Mouse (Mus musculus) testis, adult 2 months (tissue): ENCODE measurements around the gene Gm13289. TPM values are rescaled to one million over a fixed set of nuclear protein-coding genes. Genes with fewer than 3 reads are reported as not detected.
A peak's percentile ranks its signal among the peaks of the same experiment; 100 is the strongest.
"Not testable (repeated sequence)": the region's sequence is repeated elsewhere in the genome, so short reads cannot be mapped to it uniquely, and the experiment has no call there.

Source experiments
- H3K27ac ChIP-seq: fragments of 200-500 bp; 2 replicates; pipeline ENCODE4 v1.5.1; 2012; ENCODE audit warnings: low read depth, low read length; ENCODE audit not compliant: control insufficient read depth, insufficient read depth
- H3K27me3 ChIP-seq: fragments of 200-500 bp; 2 replicates; pipeline ENCODE4 v1.6.1; 2012; ENCODE audit warnings: mild to moderate bottlenecking, low read length, moderate library complexity; ENCODE audit not compliant: control insufficient read depth, insufficient read depth
- H3K36me3 ChIP-seq: fragments of 200-500 bp; 2 replicates; pipeline ENCODE4 v1.6.1; 2012; ENCODE audit warnings: mild to moderate bottlenecking, low read length; ENCODE audit not compliant: control insufficient read depth, insufficient read depth
- H3K4me1 ChIP-seq: fragments of 200-500 bp; 2 replicates; pipeline ENCODE4 v1.6.1; 2012; ENCODE audit warnings: low read length; ENCODE audit not compliant: control insufficient read depth, insufficient read depth
- H3K4me3 ChIP-seq: fragments of 200-500 bp; 2 replicates; pipeline ENCODE4 v1.5.1; 2012; ENCODE audit warnings: low read depth, mild to moderate bottlenecking, low read length, moderate library complexity, mixed read lengths; ENCODE audit not compliant: control insufficient read depth
- CTCF ChIP-seq: fragments of 200-500 bp; IDR thresholded peaks from 2 replicates; pipeline ENCODE4 v1.5.1; 2012; ENCODE audit warnings: low read depth, mild to moderate bottlenecking, inconsistent platforms, low read length, moderate library complexity; ENCODE audit not compliant: control insufficient read depth, insufficient read depth, insufficient replicate concordance
- POLR2A ChIP-seq: fragments of 200-500 bp; IDR thresholded peaks from 2 replicates; pipeline ENCODE4 v1.6.1; 2012; ENCODE audit warnings: low read depth, mild to moderate bottlenecking, inconsistent platforms, low read length, moderate library complexity; ENCODE audit not compliant: control insufficient read depth
- polyA plus RNA-seq: library from polyadenylated mRNA; depleted of rRNA; stranded (reverse); fragments of >200 nt; gene quantifications from 2 replicates; pipeline ENCODE4 v1.2.3, GENCODE M21; 2012

Gene Gm13289
- polyA plus RNA-seq, 1 experiment = not detected

GRCm38 (mm10) chr4:88749926-88750325, 26.8 kb upstream of the Gm13289 start:
- TF ChIP-seq POLR2A (no peak), CTCF (no peak)
- Histone ChIP-seq H3K27me3 (no peaks in the 10 kb centered on the region), H3K36me3 (no peaks in the 10 kb centered on the region), H3K4me3 (no peak overlapping the region), H3K27ac (no peak overlapping the region), H3K4me1 (no peaks in the 10 kb centered on the region)

- not testable (repeated sequence) for H3K27ac ChIP-seq, H3K27me3 ChIP-seq, H3K36me3 ChIP-seq, H3K4me3 ChIP-seq, H3K4me1 ChIP-seq
Measured at GRCm38 (mm10) chr4:88754818-88755340, 21.8 kb upstream of the Gm13289 start, which contains the start of gene Gm13271. Gene Gm13271, plus strand, starts transcription at chr4:88754868.

GRCm38 (mm10) chr4:88756581-88757513, 19.9 kb upstream of the Gm13289 start:
- H3K4me3 ChIP-seq = peak overlapping the region; percentile 52

GRCm38 (mm10) chr4:88757628-88758031, 19.1 kb upstream of the Gm13289 start:
- peak; percentile 59; the same call in 1 of the 2 replicates for TF ChIP-seq CTCF
- peak; percentile 27; the same call in 1 of the 2 replicates for TF ChIP-seq POLR2A
- H3K27me3 ChIP-seq, H3K36me3 ChIP-seq, H3K4me1 ChIP-seq, H3K27ac ChIP-seq: not testable (repeated sequence)
- peak overlapping the region; percentile 52 for H3K4me3 ChIP-seq

More at GRCm38 (mm10) chr4:88756581-88757513, 19.9 kb upstream of the Gm13289 start:
- not testable (repeated sequence) for H3K27me3 ChIP-seq, H3K36me3 ChIP-seq, H3K4me1 ChIP-seq
- H3K27ac ChIP-seq = peak overlapping the region; percentile 2; the same call in 1 of the 2 replicates

GRCm38 (mm10) chr4:88758751-88759150, 18.0 kb upstream of the Gm13289 start:
- not testable (repeated sequence) for H3K4me1 ChIP-seq, H3K27me3 ChIP-seq, H3K27ac ChIP-seq, H3K36me3 ChIP-seq, H3K4me3 ChIP-seq

- not testable (repeated sequence) for H3K4me3 ChIP-seq, H3K27ac ChIP-seq, H3K4me1 ChIP-seq, H3K27me3 ChIP-seq, H3K36me3 ChIP-seq
Measured at GRCm38 (mm10) chr4:88759610-88760268, 17.0 kb upstream of the Gm13289 start, which contains the start of gene Gm13283. Gene Gm13283, plus strand, starts transcription at chr4:88760119.

- not testable (repeated sequence) for H3K27ac ChIP-seq, H3K36me3 ChIP-seq, H3K4me1 ChIP-seq, H3K27me3 ChIP-seq, H3K4me3 ChIP-seq
Measured at GRCm38 (mm10) chr4:88760431-88760830, 16.3 kb upstream of the Gm13289 start.

GRCm38 (mm10) chr4:88761776-88762175, 14.9 kb upstream of the Gm13289 start:
- not testable (repeated sequence) for H3K36me3 ChIP-seq, H3K27me3 ChIP-seq, H3K4me1 ChIP-seq, H3K27ac ChIP-seq, H3K4me3 ChIP-seq

GRCm38 (mm10) chr4:88762341-88762740, 14.4 kb upstream of the Gm13289 start:
- not testable (repeated sequence) for H3K27ac ChIP-seq, H3K4me1 ChIP-seq, H3K27me3 ChIP-seq, H3K36me3 ChIP-seq, H3K4me3 ChIP-seq

GRCm38 (mm10) chr4:88763384-88764018, 13.2 kb upstream of the Gm13289 start:
- not testable (repeated sequence) for H3K4me1 ChIP-seq, H3K27ac ChIP-seq, H3K4me3 ChIP-seq, H3K36me3 ChIP-seq, H3K27me3 ChIP-seq

- not testable (repeated sequence) for H3K4me3 ChIP-seq, H3K4me1 ChIP-seq, H3K27me3 ChIP-seq, H3K27ac ChIP-seq, H3K36me3 ChIP-seq
Measured at GRCm38 (mm10) chr4:88773534-88773933, 3.2 kb upstream of the Gm13289 start, which contains the start of gene Gm13290. Gene Gm13290, plus strand, starts transcription at chr4:88773834.
